Mouse (Mus musculus): Measurements from ENCODE around the gene Lrrc59. TPM values are rescaled to one million over a fixed set of nuclear protein-coding genes. Genes with fewer than 3 reads are reported as not detected.

Lrrc59 gene
- polyA plus RNA-seq, 2 experiments = 52.7 to 66.4 TPM

DNA sequence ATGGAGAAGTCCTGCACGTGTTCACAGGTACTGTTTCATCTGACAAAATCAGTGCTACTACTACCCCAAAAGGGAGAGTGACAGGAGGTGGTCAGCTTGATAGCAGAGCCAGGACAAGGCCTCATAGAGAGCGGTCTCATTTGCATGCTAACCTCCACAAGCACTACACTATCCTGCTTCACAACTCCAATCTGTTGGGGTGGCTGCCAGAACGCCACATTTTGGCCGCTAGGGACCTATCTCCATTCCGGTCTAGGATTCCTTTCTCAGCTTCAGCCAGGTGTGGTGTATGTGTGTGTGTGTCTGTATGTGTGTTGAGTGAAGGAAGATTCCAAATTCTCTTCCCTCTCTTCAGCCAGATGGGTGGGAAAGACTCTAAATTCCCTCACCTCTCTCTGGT, 45.9 kb downstream of the Lrrc59 start:
- WGBS (ENCODE audit: insufficient replicate concordance) = 73% methylated on average over 5 of the region's 5 CpGs
- Histone ChIP-seq H3K27ac (no peak overlapping the region), H3K4me3 (ENCODE audit: insufficient read depth in 1 of 2, low read depth in 2 of 2, low read length in 2 of 2) (no peak overlapping the region), H3K9ac (replicated peaks) (no peak overlapping the region), H3K4me2 (ENCODE audit: low read depth) (no peak overlapping the region), H3K9me3 (ENCODE audit: control insufficient read depth, low read length) (no peaks in the 10 kb centered on the region), H3K36me3 (replicated peaks; ENCODE audit: control insufficient read depth, insufficient read depth, low read depth) (no peaks in the 10 kb centered on the region), H3K4me1 (replicated peaks; ENCODE audit: control insufficient read depth in 2 of 2, insufficient read depth in 2 of 2, low read length in 1 of 2) (peaks cover 0 to 7% of the 10 kb centered on the region in 2 experiments; a peak in 2 of 4 replicates), H3K27me3 (ENCODE audit: control insufficient read depth, insufficient read depth, low read length) (no peaks in the 10 kb centered on the region)
- DNase-seq (ENCODE audit: low read depth in 3 of 3, low spot score in 3 of 3) (no peak), ATAC-seq (ENCODE audit: insufficient read depth) (no peak)
- TF ChIP-seq EP300 (IDR thresholded peaks at IDR 0.05; ENCODE audit: low read depth) = no peak
- TF ChIP-seq CTCF (IDR thresholded peaks at IDR 0.05; ENCODE audit: low read depth) = no peak

DNA sequence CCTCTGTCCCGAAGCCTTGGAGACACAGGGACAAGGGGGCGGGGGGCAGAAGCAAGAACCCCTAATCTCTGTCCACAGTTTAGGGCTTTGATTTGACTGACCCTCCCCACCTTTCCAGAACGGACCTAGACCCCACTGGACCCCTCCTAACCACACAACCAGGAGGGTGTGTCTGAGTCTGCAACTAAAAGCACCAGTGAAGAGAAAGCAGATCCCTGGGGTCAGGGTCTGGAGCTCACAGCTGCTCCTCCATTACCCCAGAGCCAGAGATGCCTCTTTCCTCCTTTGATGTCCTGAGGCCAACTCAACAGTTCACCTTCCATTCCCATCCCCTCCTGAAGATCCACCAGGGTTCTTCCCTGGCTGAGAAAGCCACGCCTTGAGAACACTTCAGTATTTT, 46.7 kb downstream of the Lrrc59 start:
- H3K4me1 ChIP-seq (replicated peaks; ENCODE audit: control insufficient read depth in 2 of 2, insufficient read depth in 2 of 2, low read length in 1 of 2) = peaks cover 0 to 7% of the 10 kb centered on the region in 2 experiments; a peak in 2 of 4 replicates
- H3K36me3 ChIP-seq (replicated peaks; ENCODE audit: control insufficient read depth, insufficient read depth, low read depth) = no peaks in the 10 kb centered on the region
- 42% methylated on average over 4 of the region's 4 CpGs for WGBS (ENCODE audit: insufficient replicate concordance)
- TF ChIP-seq CTCF (IDR thresholded peaks at IDR 0.05; ENCODE audit: low read depth) (no peak), EP300 (IDR thresholded peaks at IDR 0.05; ENCODE audit: low read depth) (no peak)
- no peak for DNase-seq (ENCODE audit: low read depth in 3 of 3, low spot score in 3 of 3)
- H3K9ac ChIP-seq (replicated peaks) = peak overlapping the region; percentile 78
- no peak overlapping the region for H3K27ac ChIP-seq
- peak overlapping the region; percentile 78 for H3K4me2 ChIP-seq (ENCODE audit: low read depth)
- H3K4me3 ChIP-seq (ENCODE audit: insufficient read depth in 1 of 2, low read depth in 2 of 2, low read length in 2 of 2) = peak overlapping the region; percentile 78 to 80
- no peak for ATAC-seq (ENCODE audit: insufficient read depth)
- H3K9me3 ChIP-seq (ENCODE audit: control insufficient read depth, low read length) = no peaks in the 10 kb centered on the region
- H3K27me3 ChIP-seq (ENCODE audit: control insufficient read depth, insufficient read depth, low read length) = no peaks in the 10 kb centered on the region

GRCm38 (mm10) chr11:94676754-94677606, 47.4 kb downstream of the Lrrc59 start, which contains the start of gene Xylt2:
Xylt2 (minus strand) TSS chr11:94677515.
- under 1% methylated on average over 82 of the region's 82 CpGs for WGBS (ENCODE audit: insufficient replicate concordance)
- H3K27ac ChIP-seq = no peak within 1 kb of the TSS
- no peaks in the 10 kb centered on the region for H3K27me3 ChIP-seq (ENCODE audit: control insufficient read depth, insufficient read depth, low read length)
- H3K9me3 ChIP-seq (ENCODE audit: control insufficient read depth, low read length) = no peaks in the 10 kb centered on the region
- no peak for TF ChIP-seq EP300 (IDR thresholded peaks at IDR 0.05; ENCODE audit: low read depth)
- TF ChIP-seq CTCF (IDR thresholded peaks at IDR 0.05; ENCODE audit: low read depth) = no peak
- H3K4me1 ChIP-seq (replicated peaks; ENCODE audit: control insufficient read depth in 2 of 2, insufficient read depth in 2 of 2, low read length in 1 of 2) = peaks cover 0 to 7% of the 10 kb centered on the region in 2 experiments; a peak in 2 of 4 replicates
- ATAC-seq (ENCODE audit: insufficient read depth) (peak; percentile 94), DNase-seq (ENCODE audit: low read depth in 3 of 3, low spot score in 3 of 3) (peak; percentile 71 to 75 (median 74))
- peak within 1 kb of the TSS; percentile 78 to 80 for H3K4me3 ChIP-seq (ENCODE audit: insufficient read depth in 1 of 2, low read depth in 2 of 2, low read length in 2 of 2)
- no peaks in the 10 kb centered on the region for H3K36me3 ChIP-seq (replicated peaks; ENCODE audit: control insufficient read depth, insufficient read depth, low read depth)
- peak within 1 kb of the TSS; percentile 78 for H3K9ac ChIP-seq (replicated peaks)
- H3K4me2 ChIP-seq (ENCODE audit: low read depth) = peak within 1 kb of the TSS; percentile 78

GRCm38 (mm10) chr11:94677607-94678145, 48.1 kb downstream of the Lrrc59 start:
- Histone ChIP-seq H3K4me1 (replicated peaks; ENCODE audit: control insufficient read depth in 2 of 2, insufficient read depth in 2 of 2, low read length in 1 of 2) (peaks cover 0 to 8% of the 10 kb centered on the region in 2 experiments; a peak in 2 of 4 replicates), H3K27me3 (ENCODE audit: control insufficient read depth, insufficient read depth, low read length) (no peaks in the 10 kb centered on the region), H3K27ac (no peak overlapping the region), H3K36me3 (replicated peaks; ENCODE audit: control insufficient read depth, insufficient read depth, low read depth) (no peaks in the 10 kb centered on the region), H3K9me3 (ENCODE audit: control insufficient read depth, low read length) (no peaks in the 10 kb centered on the region), H3K4me2 (ENCODE audit: low read depth) (peak overlapping the region; percentile 78), H3K4me3 (ENCODE audit: insufficient read depth in 1 of 2, low read depth in 2 of 2, low read length in 2 of 2) (peak overlapping the region; percentile 41 to 78), H3K9ac (replicated peaks) (no peak overlapping the region)
- TF ChIP-seq EP300 (IDR thresholded peaks at IDR 0.05; ENCODE audit: low read depth) (no peak), CTCF (IDR thresholded peaks at IDR 0.05; ENCODE audit: low read depth) (no peak)
- ATAC-seq (ENCODE audit: insufficient read depth) (peak; percentile 17; the same call in 1 of the 2 replicates), DNase-seq (ENCODE audit: low read depth in 3 of 3, low spot score in 3 of 3) (no peak)
- WGBS (ENCODE audit: insufficient replicate concordance) = 31% methylated on average over 15 of the region's 15 CpGs

GRCm38 (mm10) chr11:94680639-94681038, 51.1 kb downstream of the Lrrc59 start:
- H3K27me3 ChIP-seq (ENCODE audit: control insufficient read depth, insufficient read depth, low read length) = no peaks in the 10 kb centered on the region
- H3K36me3 ChIP-seq (replicated peaks; ENCODE audit: control insufficient read depth, insufficient read depth, low read depth) = no peaks in the 10 kb centered on the region
- H3K4me3 ChIP-seq (ENCODE audit: insufficient read depth in 1 of 2, low read depth in 2 of 2, low read length in 2 of 2) = no peak overlapping the region
- no peak overlapping the region for H3K27ac ChIP-seq
- H3K4me1 ChIP-seq (replicated peaks; ENCODE audit: control insufficient read depth in 2 of 2, insufficient read depth in 2 of 2, low read length in 1 of 2) = peaks cover 0 to 8% of the 10 kb centered on the region in 2 experiments; a peak in 2 of 4 replicates
- DNase-seq (ENCODE audit: low read depth in 3 of 3, low spot score in 3 of 3) = no peak
- TF ChIP-seq CTCF (IDR thresholded peaks at IDR 0.05; ENCODE audit: low read depth) (peak; percentile 42), EP300 (IDR thresholded peaks at IDR 0.05; ENCODE audit: low read depth) (no peak)
- no peak overlapping the region for H3K4me2 ChIP-seq (ENCODE audit: low read depth)
- no peak overlapping the region for H3K9ac ChIP-seq (replicated peaks)
- H3K9me3 ChIP-seq (ENCODE audit: control insufficient read depth, low read length) = no peaks in the 10 kb centered on the region
- no peak for ATAC-seq (ENCODE audit: insufficient read depth)
